Mouse (Mus musculus): ENCODE measurements around the gene Ube2cbp. TPM values are rescaled to one million over a fixed set of nuclear protein-coding genes. Genes with fewer than 3 reads are reported as not detected.

Ube2cbp gene
- polyA plus RNA-seq, 1 experiment from 2014 or later: 5.6 TPM

Other genes starting within 250 kb of the Ube2cbp start
- gene Dop1a, start 2.2 kb upstream of the Ube2cbp start, polyA plus RNA-seq (2014; fragmentation: Nextera tagmentation; extraction: Ambion mirVana): 17.9 and 18.5 TPM in 2 replicates
- 32.3 and 34.0 TPM in 2 replicates for gene Pgm3, start 106.9 kb upstream of the Ube2cbp start, polyA plus RNA-seq (2014; fragmentation: Nextera tagmentation; extraction: Ambion mirVana)
- gene Rwdd2a, start 107.0 kb upstream of the Ube2cbp start, polyA plus RNA-seq (2014; fragmentation: Nextera tagmentation; extraction: Ambion mirVana): 2.4 and 4.2 TPM in 2 replicates
- gene Me1, start 231.0 kb upstream of the Ube2cbp start, polyA plus RNA-seq (2014; fragmentation: Nextera tagmentation; extraction: Ambion mirVana): 11.2 and 11.6 TPM in 2 replicates

All from intestine, embryonic 14.5 days (tissue).